In genomic region chr9:114009526-114009925, GRCm38 (mm10) we compare ENCODE assay signal across 20 mouse cellular contexts. TPM values are rescaled to one million over a fixed set of nuclear protein-coding genes. Genes with fewer than 3 reads are reported as not detected.
DNase-seq lines count a peak whose midpoint lies in the region; ATAC-seq and TF ChIP-seq lines count a peak whose summit lies in the region.
"Had no signal": no experiment of that assay in that cellular context is flagged by ENCODE, and none has a peak within 500 bp of the region (broad histone marks: within the 10 kb centered on the region; RNA-seq: fewer than 3 reads in every experiment).

No protein-coding gene starts in this region.

- no peaks in the 10 kb centered on the region for H3K36me3 ChIP-seq in liver, embryonic 12.5 days
- no peaks in the 10 kb centered on the region for H3K36me3 ChIP-seq in liver, embryonic 11.5 days (ENCODE audit: control insufficient read depth, insufficient read depth, low read length)
- no peaks in the 10 kb centered on the region; the same call in 1 of the 2 replicates for H3K36me3 ChIP-seq in ES-E14 (ENCODE audit: control insufficient read depth, insufficient read depth, low read length, poor library complexity, severe bottlenecking)
- H3K36me3 ChIP-seq in embryonic facial prominence, embryonic 10.5 days (replicated peaks) = 0 out of 2 replicates have a peak, but pooled peaks cover 2% of the 10 kb centered on the region
- no peaks in the 10 kb centered on the region for H3K36me3 ChIP-seq in forebrain, embryonic 16.5 days (ENCODE audit: control insufficient read depth, insufficient read depth)

- in situ Hi-C loops in ES-E14 (cut with MboI; ENCODE audit: low sequenced_read_pairs in 2 of 2, unreplicated experiment in 2 of 2) = no loop called here

- DNase-seq in embryo, embryonic 10 days (ENCODE audit: low spot score) = peak; percentile 30
- no peak for DNase-seq in embryo, embryonic 9.5 days (ENCODE audit: extremely low spot score)
- no peak for DNase-seq in liver, embryonic 11.5 days (ENCODE audit: low spot score)
- DNase-seq in ES-E14 (ENCODE audit: low read depth, low spot score) = peak; percentile 43
- peak; percentile 11 for DNase-seq in embryonic facial prominence, embryonic 10.5 days (ENCODE audit: low spot score)
- no peak for DNase-seq in adrenal gland, postnatal 36 days
- DNase-seq: adrenal gland, adult 2 months; cerebellum, adult 11-12 months; cerebellum, postnatal 36 days; gastrocnemius, postnatal 36 days; thymus, adult 2 months had no signal

- peaks cover 11% of the 10 kb centered on the region for H3K4me1 ChIP-seq in liver, embryonic 12.5 days
- no peaks in the 10 kb centered on the region for H3K4me1 ChIP-seq in liver, embryonic 11.5 days (replicated peaks; ENCODE audit: control insufficient read depth, insufficient read depth, low read length)
- H3K4me1 ChIP-seq in ES-E14 (ENCODE audit: control insufficient read depth in 2 of 2, insufficient read depth in 2 of 2, low read length in 2 of 2, poor library complexity in 1 of 2) = peaks cover 2 to 7% of the 10 kb centered on the region in 2 experiments; a peak in 2 of 4 replicates
- peaks cover 5% of the 10 kb centered on the region; the same call in 1 of the 2 replicates for H3K4me1 ChIP-seq in embryonic facial prominence, embryonic 10.5 days
- no peaks in the 10 kb centered on the region for H3K4me1 ChIP-seq in forebrain, embryonic 16.5 days (replicated peaks; ENCODE audit: control insufficient read depth, insufficient read depth, low read length)
- H3K4me1 ChIP-seq: midbrain, embryonic 15.5 days had no signal

- peak overlapping the region; percentile 13; the same call in 1 of the 2 replicates for H3K4me2 ChIP-seq in liver, embryonic 12.5 days
- H3K4me2 ChIP-seq in liver, embryonic 11.5 days = no peak overlapping the region
- H3K4me2 ChIP-seq in forebrain, embryonic 16.5 days (ENCODE audit: low read length) = no peak overlapping the region
- H3K4me2 ChIP-seq: midbrain, embryonic 15.5 days had no signal

- no peak overlapping the region for H3K27ac ChIP-seq in liver, embryonic 12.5 days
- H3K27ac ChIP-seq in liver, embryonic 11.5 days (ENCODE audit: low read depth, low read length) = no peak overlapping the region
- no peak overlapping the region for H3K27ac ChIP-seq in ES-E14 (ENCODE audit: insufficient read depth, low read depth, low read length, poor library complexity, severe bottlenecking)
- no peak overlapping the region for H3K27ac ChIP-seq in embryonic facial prominence, embryonic 10.5 days (replicated peaks)
- no peak overlapping the region for H3K27ac ChIP-seq in forebrain, embryonic 16.5 days (ENCODE audit: low read length)
- H3K27ac ChIP-seq: kidney, postnatal 0 days; midbrain, embryonic 15.5 days had no signal

- peaks cover 5% of the 10 kb centered on the region for H3K9me3 ChIP-seq in liver, embryonic 12.5 days (replicated peaks)
- H3K9me3 ChIP-seq in liver, embryonic 11.5 days (ENCODE audit: control insufficient read depth, low read length) = no peaks in the 10 kb centered on the region
- no peaks in the 10 kb centered on the region for H3K9me3 ChIP-seq in ES-E14 (ENCODE audit: control insufficient read depth, insufficient read depth, low read depth, low read length)
- no peaks in the 10 kb centered on the region for H3K9me3 ChIP-seq in embryonic facial prominence, embryonic 10.5 days
- H3K9me3 ChIP-seq in forebrain, embryonic 16.5 days (ENCODE audit: control insufficient read depth, low read length) = no peaks in the 10 kb centered on the region
- H3K9me3 ChIP-seq: midbrain, embryonic 15.5 days had no signal

- no peak overlapping the region for H3K4me3 ChIP-seq in liver, embryonic 12.5 days
- H3K4me3 ChIP-seq in liver, embryonic 11.5 days (ENCODE audit: low read depth, low read length) = no peak overlapping the region
- 0 out of 4 replicates have a peak overlapping the region, but pooled peaks of 1 of the 2 experiments have one; percentile 14 for H3K4me3 ChIP-seq in ES-E14 (ENCODE audit: insufficient read depth in 1 of 2, low read depth in 1 of 2, low read length in 2 of 2, poor library complexity in 1 of 2, severe bottlenecking in 1 of 2)
- H3K4me3 ChIP-seq in embryonic facial prominence, embryonic 10.5 days = no peak overlapping the region
- no peak overlapping the region for H3K4me3 ChIP-seq in forebrain, embryonic 16.5 days (replicated peaks; ENCODE audit: low read length)
- H3K4me3 ChIP-seq: midbrain, embryonic 15.5 days had no signal

- no peak for ATAC-seq in liver, embryonic 12.5 days
- no peak for ATAC-seq in liver, embryonic 11.5 days (replicated peaks; ENCODE audit: low FRiP score)
- ATAC-seq in forebrain, embryonic 16.5 days = no peak
- ATAC-seq: hindbrain, embryonic 16.5 days; intestine, postnatal 0 days; midbrain, embryonic 15.5 days had no signal

- no peaks in the 10 kb centered on the region for H3K27me3 ChIP-seq in liver, embryonic 12.5 days (replicated peaks)
- no peaks in the 10 kb centered on the region for H3K27me3 ChIP-seq in liver, embryonic 11.5 days (replicated peaks; ENCODE audit: control insufficient read depth, insufficient read depth, low read length)
- H3K27me3 ChIP-seq in embryonic facial prominence, embryonic 10.5 days (replicated peaks; ENCODE audit: low read depth, poor library complexity, severe bottlenecking) = no peaks in the 10 kb centered on the region
- no peaks in the 10 kb centered on the region for H3K27me3 ChIP-seq in forebrain, embryonic 16.5 days (replicated peaks; ENCODE audit: control insufficient read depth, insufficient read depth, low read length)
- H3K27me3 ChIP-seq: midbrain, embryonic 15.5 days had no signal

- H3K9ac ChIP-seq in liver, embryonic 12.5 days = no peak overlapping the region
- H3K9ac ChIP-seq in liver, embryonic 11.5 days (ENCODE audit: low read depth, low read length) = no peak overlapping the region
- no peak overlapping the region for H3K9ac ChIP-seq in ES-E14 (ENCODE audit: insufficient read depth, low read depth, low read length, poor library complexity, severe bottlenecking)
- no peak overlapping the region for H3K9ac ChIP-seq in forebrain, embryonic 16.5 days (replicated peaks; ENCODE audit: low read depth, low read length)
- H3K9ac ChIP-seq: midbrain, embryonic 15.5 days had no signal

- 49% methylated on average over 5 of the region's 5 CpGs for WGBS in liver, embryonic 12.5 days (ENCODE audit: insufficient replicate concordance)
- WGBS in liver, embryonic 11.5 days = 50% methylated on average over 5 of the region's 5 CpGs
- 53% methylated on average over 5 of the region's 5 CpGs for WGBS in embryonic facial prominence, embryonic 10.5 days
- 36% methylated on average over 5 of the region's 5 CpGs for WGBS in forebrain, embryonic 16.5 days

TF ChIP-seq in ES-E14, 5 proteins besides CTCF, POLR2A, EP300 and RAD21:
- TF ChIP-seq CHD2 (IDR thresholded peaks at IDR 0.05; ENCODE audit: low read depth, low read length) (no peak), HCFC1 (IDR thresholded peaks at IDR 0.05; ENCODE audit: borderline replicate concordance, insufficient read depth, low read length) (no peak), ZNF384 (IDR thresholded peaks at IDR 0.05; ENCODE audit: low read depth, low read length) (no peak), MAFK (IDR thresholded peaks at IDR 0.05; ENCODE audit: insufficient read depth, low read depth, low read length) (no peak), ZC3H11A (IDR thresholded peaks at IDR 0.05; ENCODE audit: borderline replicate concordance, low read depth, low read length) (no peak)

RNA-seq across cellular contexts. Expression of gene Fbxl2, which starts 36.5 kb away (rescaled TPM):
- polyA plus RNA-seq in liver, embryonic 12.5 days (2016; fragmentation: Nextera tagmentation; extraction: Ambion mirVana) = 1.1 and 1.3 TPM in 2 replicates
- polyA plus RNA-seq in liver, embryonic 11.5 days (2014; fragmentation: Nextera tagmentation; extraction: Ambion mirVana) = 1.8 and 2.0 TPM in 2 replicates
- 4.4 and 6.3 TPM in 2 replicates for total RNA-seq in ES-E14 (2012; rRNA removed)
- 5.9 and 6.1 TPM in 2 replicates for polyA plus RNA-seq in embryonic facial prominence, embryonic 10.5 days (2016; fragmentation: Nextera tagmentation; extraction: Ambion mirVana)
- 19.6 and 26.8 TPM in 2 replicates for polyA plus RNA-seq in forebrain, embryonic 16.5 days (2015; fragmentation: Nextera tagmentation; extraction: Ambion mirVana)
- total RNA-seq in adrenal gland, postnatal 36 days (2021) = 1 to 10 TPM in 1 of 2 experiments, under 1 TPM in 1; 0.63 to 1.4 TPM
- total RNA-seq: liver, adult 2 months had no signal

RNA-seq across cellular contexts. Expression of gene Susd5, which starts 47.4 kb away (rescaled TPM):
- polyA plus RNA-seq in liver, embryonic 12.5 days (2016; fragmentation: Nextera tagmentation; extraction: Ambion mirVana) = 0.05 TPM in 1 of 2 replicates, not detected in the other
- polyA plus RNA-seq in liver, embryonic 11.5 days (2014; fragmentation: Nextera tagmentation; extraction: Ambion mirVana) = 0.04 and 0.21 TPM in 2 replicates
- 0.98 and 3.1 TPM in 2 replicates for total RNA-seq in ES-E14 (2012; rRNA removed)
- 0.77 and 0.80 TPM in 2 replicates for polyA plus RNA-seq in embryonic facial prominence, embryonic 10.5 days (2016; fragmentation: Nextera tagmentation; extraction: Ambion mirVana)
- 0.75 TPM in 1 of 2 replicates, not detected in the other for polyA plus RNA-seq in forebrain, embryonic 16.5 days (2015; fragmentation: Nextera tagmentation; extraction: Ambion mirVana)
- total RNA-seq in adrenal gland, postnatal 36 days (2021) = under 1 TPM; 0.20 to 0.26 TPM
- total RNA-seq: liver, adult 2 months; megakaryocyte progenitor cell, adult 5-6 weeks had no signal
- polyA plus RNA-seq: forebrain, embryonic 11.5 days; liver, adult 2 months had no signal

Comparison
In these comparisons a context has a peak if more than half of its experiments do, and no peak if none do; other contexts are left out.
1. DNase-seq: peak in embryo, embryonic 10 days (single experiment), ES-E14 (single experiment) and embryonic facial prominence, embryonic 10.5 days (single experiment); none in embryo, embryonic 9.5 days (single experiment), liver, embryonic 11.5 days (single experiment) and adrenal gland, postnatal 36 days (0 of 2).